Mouse (Mus musculus) liver (tissue): ENCODE data around the gene Cracr2a.

Experiments used
- DNase-seq: peaks from one replicate; pipeline ENCODE4 v3.0.0-alpha.2; 2020; ENCODE audit warnings: mixed read lengths

Cracr2a gene

GRCm38 (mm10) chr6:127571849-127572550 is 10.9 kb downstream of the Cracr2a start:
- no peak for DNase-seq

- no peak for DNase-seq
These were observed 12.8 kb downstream of the Cracr2a start for GRCm38 (mm10) chr6:127573779-127574463.

GRCm38 (mm10) chr6:127575194-127575593 is 14.1 kb downstream of the Cracr2a start:
- no peak for DNase-seq

- DNase-seq = peak; percentile 57
These were observed 16.6 kb downstream of the Cracr2a start for GRCm38 (mm10) chr6:127577688-127578087.

- DNase-seq = no peak
These were observed 17.2 kb downstream of the Cracr2a start for GRCm38 (mm10) chr6:127578316-127578715.

GRCm38 (mm10) chr6:127578810-127579209 is 17.7 kb downstream of the Cracr2a start:
- no peak for DNase-seq

GRCm38 (mm10) chr6:127581915-127582314 is 20.8 kb downstream of the Cracr2a start:
- DNase-seq = no peak

GRCm38 (mm10) chr6:127582391-127583176 is 21.4 kb downstream of the Cracr2a start:
- DNase-seq = peak; percentile 85

GRCm38 (mm10) chr6:127591467-127591866 is 30.3 kb downstream of the Cracr2a start:
- peak; percentile 33 for DNase-seq

- DNase-seq = no peak
These were observed 32.3 kb downstream of the Cracr2a start for GRCm38 (mm10) chr6:127593487-127593886.

GRCm38 (mm10) chr6:127599280-127599679 is 38.1 kb downstream of the Cracr2a start:
- no peak for DNase-seq

GRCm38 (mm10) chr6:127605067-127606025 is 44.2 kb downstream of the Cracr2a start:
- no peak for DNase-seq

GRCm38 (mm10) chr6:127609673-127610072 is 48.5 kb downstream of the Cracr2a start:
- DNase-seq = no peak

- DNase-seq = no peak
These were observed 50.1 kb downstream of the Cracr2a start for GRCm38 (mm10) chr6:127611216-127611615.

- DNase-seq = no peak
These were observed 53.2 kb downstream of the Cracr2a start for GRCm38 (mm10) chr6:127614083-127614984.

- DNase-seq = no peak
These were observed 55.5 kb downstream of the Cracr2a start for GRCm38 (mm10) chr6:127616623-127617022.

GRCm38 (mm10) chr6:127617258-127618025 is 56.3 kb downstream of the Cracr2a start:
- DNase-seq = peak; percentile 26

- DNase-seq = no peak
These were observed 57.5 kb downstream of the Cracr2a start for GRCm38 (mm10) chr6:127618686-127619085.

GRCm38 (mm10) chr6:127625135-127625534 is 64.0 kb downstream of the Cracr2a start:
- DNase-seq = peak; percentile 63

- DNase-seq = no peak
These were observed 66.3 kb downstream of the Cracr2a start for GRCm38 (mm10) chr6:127627453-127627852.
